Mouse (Mus musculus): ENCODE results near the gene Arpc2. TPM values are rescaled to one million over a fixed set of nuclear protein-coding genes. Genes with fewer than 3 reads are reported as not detected.

Gene Arpc2
- polyA plus RNA-seq, 1 experiment from 2014 or later, result 400 TPM

GRCm38 (mm10) chr1:74294733-74295455 lies 59.0 kb downstream of the Arpc2 start:
- H3K27me3 ChIP-seq (replicated peaks), result no peaks in the 10 kb centered on the region
- peak overlapping the region; percentile 73 for H3K4me2 ChIP-seq
- WGBS, result 72% methylated on average over 6 of the region's 6 CpGs
- H3K9ac ChIP-seq, result peak overlapping the region; percentile 78
- peak overlapping the region; percentile 44 for H3K4me3 ChIP-seq
- ATAC-seq (ENCODE audit: extremely low read depth, insufficient number of reproducible peaks, low FRiP score, low TSS enrichment), result no peak; the same call in 1 of the 2 replicates
- no peaks in the 10 kb centered on the region for H3K9me3 ChIP-seq
- H3K4me1 ChIP-seq, result peaks cover 99% of the 10 kb centered on the region
- peaks cover 48% of the 10 kb centered on the region for H3K36me3 ChIP-seq
- H3K27ac ChIP-seq (replicated peaks), result peak overlapping the region; percentile 99

DNA sequence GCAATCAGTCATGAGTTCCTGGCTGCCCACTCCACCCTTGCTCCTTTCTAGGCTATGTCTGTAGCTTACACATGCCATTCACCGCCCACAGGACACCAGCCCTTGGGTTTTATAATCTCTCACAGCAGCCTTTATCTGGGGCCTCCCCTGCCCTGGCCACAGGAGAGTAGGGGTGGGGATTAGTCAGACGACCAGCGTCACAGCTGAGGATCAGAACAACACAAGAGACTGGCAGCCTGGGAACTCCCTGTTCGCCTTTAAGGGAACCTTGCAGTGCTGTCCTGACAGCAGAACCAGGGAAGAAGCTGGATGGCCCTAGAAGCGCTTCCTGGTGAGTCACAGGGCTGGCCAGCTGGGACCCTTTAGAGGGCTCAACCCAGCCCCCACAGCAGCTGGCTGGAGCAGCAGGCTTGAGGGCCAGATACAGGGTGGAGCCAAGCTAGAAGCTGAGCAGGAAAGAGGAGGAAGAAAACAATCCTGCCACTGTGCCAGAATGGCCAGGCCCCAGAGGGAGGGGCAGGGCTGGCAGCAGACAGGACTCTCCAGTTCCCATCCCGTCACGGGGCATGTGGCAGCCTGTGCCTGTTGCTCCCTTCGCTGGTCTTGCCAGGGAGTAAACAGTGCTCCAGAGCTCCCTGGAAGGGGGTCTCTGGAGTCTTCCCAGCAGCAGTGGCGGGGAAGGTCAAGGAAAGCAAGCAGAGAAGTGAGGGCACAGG lies 59.7 kb downstream of the Arpc2 start:
- WGBS, result 7% methylated on average over 9 of the region's 9 CpGs
- Histone ChIP-seq H3K27ac (replicated peaks) (peak overlapping the region; percentile 99), H3K4me1 (peaks cover 99% of the 10 kb centered on the region), H3K36me3 (peaks cover 44% of the 10 kb centered on the region), H3K27me3 (replicated peaks) (no peaks in the 10 kb centered on the region), H3K9me3 (no peaks in the 10 kb centered on the region), H3K4me2 (peak overlapping the region; percentile 73), H3K9ac (peak overlapping the region; percentile 78), H3K4me3 (peak overlapping the region; percentile 44)
- peak; percentile 77 for ATAC-seq (ENCODE audit: extremely low read depth, insufficient number of reproducible peaks, low FRiP score, low TSS enrichment)

- 13% methylated on average over 6 of the region's 6 CpGs for WGBS
Measured at GRCm38 (mm10) chr1:74296477-74296876, 60.6 kb downstream of the Arpc2 start.

GRCm38 (mm10) chr1:74297269-74297668 lies 61.4 kb downstream of the Arpc2 start:
- no peaks in the 10 kb centered on the region for H3K27me3 ChIP-seq (replicated peaks)
- H3K4me1 ChIP-seq, result peaks cover 98% of the 10 kb centered on the region
- peak overlapping the region; percentile 78 for H3K9ac ChIP-seq
- H3K27ac ChIP-seq (replicated peaks), result peak overlapping the region; percentile 99
- peak; percentile 18; the same call in 1 of the 2 replicates for ATAC-seq (ENCODE audit: extremely low read depth, insufficient number of reproducible peaks, low FRiP score, low TSS enrichment)
- no peaks in the 10 kb centered on the region for H3K9me3 ChIP-seq
- H3K36me3 ChIP-seq, result peaks cover 28% of the 10 kb centered on the region
- peak overlapping the region; percentile 73 for H3K4me2 ChIP-seq
- 35% methylated on average over 3 of the region's 3 CpGs for WGBS
- H3K4me3 ChIP-seq, result peak overlapping the region; percentile 44; the same call in 1 of the 2 replicates

More at GRCm38 (mm10) chr1:74296477-74296876, 60.6 kb downstream of the Arpc2 start:
- Histone ChIP-seq H3K4me2 (peak overlapping the region; percentile 73), H3K27ac (replicated peaks) (peak overlapping the region; percentile 99), H3K4me3 (peak overlapping the region; percentile 44), H3K9me3 (no peaks in the 10 kb centered on the region), H3K27me3 (replicated peaks) (no peaks in the 10 kb centered on the region), H3K36me3 (peaks cover 36% of the 10 kb centered on the region), H3K4me1 (peaks cover 99% of the 10 kb centered on the region), H3K9ac (peak overlapping the region; percentile 78)
- no peak for ATAC-seq (ENCODE audit: extremely low read depth, insufficient number of reproducible peaks, low FRiP score, low TSS enrichment)

GRCm38 (mm10) chr1:74298157-74298750 lies 62.4 kb downstream of the Arpc2 start:
- WGBS, result 79% methylated on average over 5 of the region's 5 CpGs
- H3K4me2 ChIP-seq, result peak overlapping the region; percentile 73; the same call in 1 of the 2 replicates
- no peaks in the 10 kb centered on the region for H3K27me3 ChIP-seq (replicated peaks)
- ATAC-seq (ENCODE audit: extremely low read depth, insufficient number of reproducible peaks, low FRiP score, low TSS enrichment), result no peak
- H3K4me1 ChIP-seq, result peaks cover 98% of the 10 kb centered on the region
- H3K27ac ChIP-seq (replicated peaks), result peak overlapping the region; percentile 99
- no peaks in the 10 kb centered on the region for H3K9me3 ChIP-seq
- peak overlapping the region; percentile 65 for H3K9ac ChIP-seq
- peaks cover 19% of the 10 kb centered on the region for H3K36me3 ChIP-seq
- H3K4me3 ChIP-seq, result no peak overlapping the region

DNA sequence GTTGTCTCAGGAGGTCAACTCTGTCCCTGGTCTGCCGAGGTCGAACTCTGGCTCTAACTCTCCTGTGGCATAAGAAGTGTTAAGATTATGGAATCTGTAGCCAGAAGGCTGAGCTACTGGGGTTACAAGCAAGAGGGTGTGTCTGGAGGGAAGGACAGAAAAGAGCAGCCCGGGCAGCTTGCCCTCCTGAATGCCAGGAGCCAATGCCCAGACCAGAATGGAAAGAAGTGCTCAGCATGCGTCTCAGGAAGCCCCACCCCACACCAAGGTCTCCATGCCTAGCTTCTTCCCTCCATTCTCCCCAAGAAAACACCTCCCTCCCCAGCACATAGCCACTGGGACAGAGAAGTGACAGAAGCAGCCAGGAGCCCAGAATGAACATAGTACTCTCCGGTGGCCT lies 63.1 kb downstream of the Arpc2 start:
- Histone ChIP-seq H3K27ac (replicated peaks) (peak overlapping the region; percentile 99), H3K4me3 (no peak overlapping the region), H3K36me3 (peaks cover 11% of the 10 kb centered on the region), H3K4me2 (0 out of 2 replicates have a peak overlapping the region, but pooled peaks have one; percentile 8), H3K4me1 (peaks cover 90% of the 10 kb centered on the region), H3K9ac (peak overlapping the region; percentile 65), H3K9me3 (no peaks in the 10 kb centered on the region), H3K27me3 (replicated peaks) (no peaks in the 10 kb centered on the region)
- no peak for ATAC-seq (ENCODE audit: extremely low read depth, insufficient number of reproducible peaks, low FRiP score, low TSS enrichment)
- 47% methylated on average over 5 of the region's 5 CpGs for WGBS

DNA sequence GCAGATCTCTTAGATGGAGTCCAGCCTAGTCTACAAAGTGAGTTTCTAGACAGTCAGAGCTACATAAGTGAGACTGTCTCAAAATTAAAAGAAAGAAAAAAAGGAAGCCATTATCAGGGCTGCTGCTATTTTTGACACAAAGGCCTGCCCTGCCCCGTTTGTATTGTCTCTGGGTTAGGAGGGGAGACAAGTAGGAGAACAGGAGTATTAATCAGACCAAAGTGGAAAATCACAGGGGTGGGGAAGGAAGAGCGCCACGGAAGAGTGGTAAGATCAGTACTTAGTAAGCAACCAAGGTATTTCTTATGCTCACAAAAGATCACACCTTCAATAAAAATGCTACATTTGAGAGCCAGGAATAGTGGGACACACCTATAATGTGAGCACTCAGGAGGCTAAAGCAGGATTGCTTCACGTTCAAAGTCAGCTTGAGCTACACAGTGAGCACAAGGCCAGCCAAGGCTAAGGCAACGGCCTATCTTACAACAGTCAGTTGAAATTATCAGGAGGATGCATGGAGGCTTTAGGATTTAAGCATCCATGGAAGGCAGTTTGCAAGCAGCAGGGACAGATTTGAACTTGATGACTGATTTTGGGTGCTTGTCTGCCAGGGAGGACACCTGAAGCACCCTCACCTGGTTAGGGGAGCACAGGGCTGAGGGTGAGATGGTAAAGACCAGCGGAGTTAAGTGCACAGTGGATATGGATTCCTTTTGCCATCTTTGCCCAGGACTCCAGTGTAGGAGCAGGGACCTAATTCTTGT lies 64.6 kb downstream of the Arpc2 start:
- Histone ChIP-seq H3K36me3 (peaks cover 4% of the 10 kb centered on the region), H3K4me2 (peak overlapping the region; percentile 32; the same call in 1 of the 2 replicates), H3K4me3 (no peak overlapping the region), H3K27me3 (replicated peaks) (no peaks in the 10 kb centered on the region), H3K9me3 (no peaks in the 10 kb centered on the region), H3K9ac (peak overlapping the region; percentile 67), H3K4me1 (peaks cover 87% of the 10 kb centered on the region), H3K27ac (replicated peaks) (peak overlapping the region; percentile 99)
- ATAC-seq (ENCODE audit: extremely low read depth, insufficient number of reproducible peaks, low FRiP score, low TSS enrichment), result no peak
- 52% methylated on average over 6 of the region's 6 CpGs for WGBS

- WGBS, result 86% methylated on average over 7 of the region's 7 CpGs
- peaks cover 73% of the 10 kb centered on the region for H3K4me1 ChIP-seq
- peak overlapping the region; percentile 73 for H3K4me2 ChIP-seq
- peak overlapping the region; percentile 88 for H3K9ac ChIP-seq
- no peaks in the 10 kb centered on the region for H3K27me3 ChIP-seq (replicated peaks)
- H3K36me3 ChIP-seq, result peaks cover 4% of the 10 kb centered on the region
- H3K9me3 ChIP-seq, result no peaks in the 10 kb centered on the region
- no peak overlapping the region for H3K4me3 ChIP-seq
- ATAC-seq (ENCODE audit: extremely low read depth, insufficient number of reproducible peaks, low FRiP score, low TSS enrichment), result no peak
- 0 out of 2 replicates have a peak overlapping the region, but pooled peaks have one; percentile 88 for H3K27ac ChIP-seq (replicated peaks)
Measured at GRCm38 (mm10) chr1:74302229-74302628, 66.3 kb downstream of the Arpc2 start.

DNA sequence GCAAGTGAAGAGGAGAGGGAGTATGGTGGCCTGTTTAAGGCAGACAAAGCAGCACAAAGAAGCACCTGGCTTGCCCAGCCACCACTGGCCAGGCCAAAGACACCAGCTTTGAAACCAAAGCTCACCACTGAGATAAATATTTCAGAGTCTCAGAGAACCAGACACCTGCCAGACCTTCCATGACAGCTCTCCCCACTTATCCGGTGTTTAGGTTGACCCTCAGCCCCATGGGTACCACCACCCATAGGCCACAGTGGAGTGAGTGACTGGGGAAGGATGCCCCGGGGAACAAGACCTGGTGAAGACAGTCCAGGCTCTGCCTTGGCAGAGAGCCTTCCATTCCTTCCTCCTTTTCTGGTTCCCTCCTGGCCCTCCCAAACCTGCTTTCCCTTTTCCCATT lies 67.0 kb downstream of the Arpc2 start:
- H3K9ac ChIP-seq, result peak overlapping the region; percentile 88
- 74% methylated on average over 2 of the region's 2 CpGs for WGBS
- H3K27me3 ChIP-seq (replicated peaks), result no peaks in the 10 kb centered on the region
- peak overlapping the region; percentile 65 for H3K4me3 ChIP-seq
- H3K4me2 ChIP-seq, result peak overlapping the region; percentile 73
- peaks cover 72% of the 10 kb centered on the region for H3K4me1 ChIP-seq
- peaks cover 4% of the 10 kb centered on the region for H3K36me3 ChIP-seq
- H3K9me3 ChIP-seq, result no peaks in the 10 kb centered on the region
- peak overlapping the region; percentile 88 for H3K27ac ChIP-seq (replicated peaks)
- no peak for ATAC-seq (ENCODE audit: extremely low read depth, insufficient number of reproducible peaks, low FRiP score, low TSS enrichment)

GRCm38 (mm10) chr1:74303509-74304338 lies 67.8 kb downstream of the Arpc2 start:
- H3K27ac ChIP-seq (replicated peaks), result peak overlapping the region; percentile 88
- peaks cover 1% of the 10 kb centered on the region for H3K36me3 ChIP-seq
- ATAC-seq (ENCODE audit: extremely low read depth, insufficient number of reproducible peaks, low FRiP score, low TSS enrichment), result peak; percentile 75
- WGBS, result under 1% methylated on average over 55 of the region's 56 CpGs
- no peaks in the 10 kb centered on the region for H3K9me3 ChIP-seq
- peak overlapping the region; percentile 88 for H3K9ac ChIP-seq
- peak overlapping the region; percentile 73 for H3K4me2 ChIP-seq
- no peaks in the 10 kb centered on the region for H3K27me3 ChIP-seq (replicated peaks)
- peak overlapping the region; percentile 65 for H3K4me3 ChIP-seq
- H3K4me1 ChIP-seq, result peaks cover 68% of the 10 kb centered on the region

All from heart, embryonic 13.5 days (tissue).